Mouse (Mus musculus) kidney, adult 11 months (tissue): Measurements from ENCODE around the gene Lyz2.
"Not testable (repeated sequence)": the region's sequence is repeated elsewhere in the genome, so short reads cannot be mapped to it uniquely, and the experiment has no call there.

Experiments
- DNase-seq: peaks from one replicate; pipeline ENCODE4 v3.0.0; 2022

Gene Lyz2

GRCm38 (mm10) chr10:117282049-117282448, at the start of gene Lyz2:
TSS of gene Lyz2 (minus strand) at chr10:117282321.
- DNase-seq: peak; percentile 10

GRCm38 (mm10) chr10:117330521-117330920, 48.4 kb upstream of the Lyz2 start:
- DNase-seq: no peak

GRCm38 (mm10) chr10:117323782-117324181, 41.7 kb upstream of the Lyz2 start:
- DNase-seq: no peak

GRCm38 (mm10) chr10:117322630-117323029, 40.5 kb upstream of the Lyz2 start:
- DNase-seq: no peak

GRCm38 (mm10) chr10:117320571-117320981, 38.5 kb upstream of the Lyz2 start:
- DNase-seq: peak; percentile 10

- no peak for DNase-seq
These were observed 34.3 kb upstream of the Lyz2 start for GRCm38 (mm10) chr10:117316391-117316790.

- DNase-seq: no peak
These were observed 31.0 kb upstream of the Lyz2 start for GRCm38 (mm10) chr10:117313133-117313532.

- no peak for DNase-seq
These were observed 30.0 kb upstream of the Lyz2 start for GRCm38 (mm10) chr10:117312168-117312567.

- no peak for DNase-seq
These were observed 22.2 kb upstream of the Lyz2 start for GRCm38 (mm10) chr10:117304371-117304770.

- no peak for DNase-seq
These were observed 19.6 kb upstream of the Lyz2 start for GRCm38 (mm10) chr10:117301688-117302087.

GRCm38 (mm10) chr10:117299901-117300520, 17.9 kb upstream of the Lyz2 start:
- DNase-seq: no peak

- no peak for DNase-seq
These were observed 17.0 kb upstream of the Lyz2 start for GRCm38 (mm10) chr10:117299106-117299505.

- DNase-seq: no peak
These were observed 16.2 kb upstream of the Lyz2 start for GRCm38 (mm10) chr10:117298336-117298735.

- DNase-seq: no peak
These were observed 10.6 kb upstream of the Lyz2 start, which contains the start of gene Lyz1 for GRCm38 (mm10) chr10:117292671-117293070. TSS of gene Lyz1 (minus strand) at chr10:117292868.

GRCm38 (mm10) chr10:117290936-117291335, 8.8 kb upstream of the Lyz2 start:
- not testable (repeated sequence) for DNase-seq

GRCm38 (mm10) chr10:117290046-117290870, 8.1 kb upstream of the Lyz2 start:
- no peak for DNase-seq

- not testable (repeated sequence) for DNase-seq
These were observed 6.9 kb upstream of the Lyz2 start for GRCm38 (mm10) chr10:117289034-117289505.

GRCm38 (mm10) chr10:117288197-117289033, 6.3 kb upstream of the Lyz2 start:
- no peak for DNase-seq

- DNase-seq: no peak
These were observed 5.2 kb upstream of the Lyz2 start for GRCm38 (mm10) chr10:117287226-117287850.

- DNase-seq: no peak
These were observed 4.3 kb upstream of the Lyz2 start for GRCm38 (mm10) chr10:117286366-117286970.

GRCm38 (mm10) chr10:117285584-117285983, 3.5 kb upstream of the Lyz2 start:
- DNase-seq: not testable (repeated sequence)
